Mouse (Mus musculus) ES-E14 (cell line): ENCODE data around the gene Ccni.

Experiments used
- CHD2 ChIP-seq: IDR thresholded peaks from 2 replicates; pipeline ENCODE4 v1.6.1; 2014; ENCODE audit warnings: mild to moderate bottlenecking, low read depth, low read length, inconsistent platforms
- HCFC1 ChIP-seq: IDR thresholded peaks from 2 replicates; pipeline ENCODE4 v1.6.1; 2012; ENCODE audit warnings: low read length, inconsistent platforms, borderline replicate concordance; ENCODE audit not compliant: insufficient read depth
- MAFK ChIP-seq: IDR thresholded peaks from 2 replicates; pipeline ENCODE4 v1.6.1; 2014; ENCODE audit warnings: mild to moderate bottlenecking, low read depth, low read length, inconsistent platforms; ENCODE audit not compliant: insufficient read depth
- ZC3H11A ChIP-seq: IDR thresholded peaks from 2 replicates; pipeline ENCODE4 v1.6.1; 2012; ENCODE audit warnings: low read depth, mild to moderate bottlenecking, inconsistent platforms, low read length, borderline replicate concordance
- ZNF384 ChIP-seq: IDR thresholded peaks from 2 replicates; pipeline ENCODE4 v1.6.1; 2012; ENCODE audit warnings: low read depth, low read length, inconsistent platforms

- TF ChIP-seq MAFK: no peak
- TF ChIP-seq ZC3H11A: no peak
- TF ChIP-seq HCFC1: no peak
- no peak for TF ChIP-seq CHD2
- TF ChIP-seq ZNF384: no peak
Measured at GRCm38 (mm10) chr5:93149969-93150777, 56.1 kb downstream of the Ccni start.
